Mouse (Mus musculus) cerebellum, postnatal 36 days (tissue): Measurements from ENCODE around the gene Pds5b.
"Not testable (repeated sequence)": the region's sequence is repeated elsewhere in the genome, so short reads cannot be mapped to it uniquely, and the experiment has no call there.

Experiments
- DNase-seq, 2 experiments: peaks; one replicate each; pipeline ENCODE4 v3.0.0; 2021 to 2022; ENCODE audit warnings: mixed read lengths in 2 of 2

Gene Pds5b

GRCm38 (mm10) chr5:150673153-150673835 lies at the start of gene Pds5b:
TSS of gene Pds5b (plus strand) at chr5:150673739.
- DNase-seq = peak; percentile 92 to 96

- DNase-seq = no peak
Measured at GRCm38 (mm10) chr5:150625528-150625927, 48.0 kb upstream of the Pds5b start.

GRCm38 (mm10) chr5:150629272-150629671 lies 44.3 kb upstream of the Pds5b start:
- DNase-seq = no peak

- DNase-seq = no peak
Measured at GRCm38 (mm10) chr5:150629692-150630091, 43.8 kb upstream of the Pds5b start.

DNA sequence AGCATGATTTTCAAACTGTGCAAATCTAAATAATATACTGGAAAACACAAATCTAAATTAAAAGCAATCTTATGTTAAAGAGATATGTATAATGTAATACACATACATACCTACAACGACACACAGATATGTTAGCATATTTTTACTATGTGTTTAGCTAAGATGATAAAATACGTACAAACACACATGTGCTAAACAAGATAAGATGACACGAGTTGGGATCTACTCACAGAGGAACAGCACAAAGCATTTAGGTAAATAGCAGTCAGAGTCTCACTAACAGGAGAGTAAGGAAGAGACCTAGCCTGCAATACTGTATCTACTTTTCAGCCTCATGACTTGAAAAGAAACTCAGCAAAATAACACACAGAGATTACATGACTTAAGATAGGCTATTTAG lies 32.1 kb upstream of the Pds5b start:
- no peak for DNase-seq

- DNase-seq = not testable (repeated sequence)
Measured at GRCm38 (mm10) chr5:150643390-150643789, 30.1 kb upstream of the Pds5b start.

GRCm38 (mm10) chr5:150644926-150645325 lies 28.6 kb upstream of the Pds5b start:
- DNase-seq = no peak

GRCm38 (mm10) chr5:150652578-150652977 lies 21.0 kb upstream of the Pds5b start:
- DNase-seq = no peak

GRCm38 (mm10) chr5:150654548-150654947 lies 19.0 kb upstream of the Pds5b start:
- DNase-seq = no peak

- not testable (repeated sequence) for DNase-seq
Measured at GRCm38 (mm10) chr5:150659425-150659824, 14.1 kb upstream of the Pds5b start.

DNA sequence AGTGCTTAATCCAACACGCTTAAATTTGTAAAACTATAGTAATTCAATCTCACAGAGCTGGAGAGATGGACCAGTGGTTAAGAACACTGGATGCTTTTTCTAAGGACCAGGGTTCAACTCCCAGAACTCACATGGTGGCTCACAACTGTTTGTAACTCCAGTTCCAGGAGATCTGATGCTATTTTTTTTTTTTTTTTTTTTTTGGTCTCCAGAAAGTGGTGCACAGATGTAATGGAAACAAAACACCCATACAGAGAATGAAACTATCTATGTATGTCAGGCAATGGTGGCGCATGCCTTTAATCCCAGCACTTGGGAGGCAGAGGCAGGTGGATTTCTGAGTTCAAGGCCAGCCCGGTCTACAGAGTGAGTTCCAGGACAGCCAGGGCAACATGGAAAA lies 13.2 kb upstream of the Pds5b start:
- DNase-seq = not testable (repeated sequence)

GRCm38 (mm10) chr5:150663926-150664325 lies 9.6 kb upstream of the Pds5b start:
- DNase-seq = not testable (repeated sequence)

DNA sequence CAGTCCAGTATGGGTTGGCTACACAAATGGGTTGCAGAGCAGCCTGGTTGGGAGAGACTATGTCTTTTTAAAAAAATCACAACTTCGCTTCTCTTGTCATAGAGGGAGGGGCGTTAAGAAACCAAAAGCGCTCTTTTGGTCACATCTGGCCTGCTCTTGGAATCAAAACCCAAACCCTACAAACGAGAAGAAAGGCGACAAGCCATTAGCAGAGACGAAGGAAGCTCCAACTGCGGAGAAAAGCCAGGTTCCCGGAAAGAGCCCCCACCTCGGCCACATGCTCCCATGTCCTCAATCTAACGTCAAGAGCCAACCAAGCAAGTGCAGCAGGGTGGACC lies 8.8 kb upstream of the Pds5b start:
- DNase-seq = no peak

GRCm38 (mm10) chr5:150665132-150665954 lies 8.2 kb upstream of the Pds5b start:
- peak; percentile 94 to 96 for DNase-seq

- not testable (repeated sequence) for DNase-seq
Measured at GRCm38 (mm10) chr5:150666133-150666739, 7.3 kb upstream of the Pds5b start, which contains the start of gene N4bp2l2. TSS of gene N4bp2l2 (minus strand) at chr5:150666183.

DNA sequence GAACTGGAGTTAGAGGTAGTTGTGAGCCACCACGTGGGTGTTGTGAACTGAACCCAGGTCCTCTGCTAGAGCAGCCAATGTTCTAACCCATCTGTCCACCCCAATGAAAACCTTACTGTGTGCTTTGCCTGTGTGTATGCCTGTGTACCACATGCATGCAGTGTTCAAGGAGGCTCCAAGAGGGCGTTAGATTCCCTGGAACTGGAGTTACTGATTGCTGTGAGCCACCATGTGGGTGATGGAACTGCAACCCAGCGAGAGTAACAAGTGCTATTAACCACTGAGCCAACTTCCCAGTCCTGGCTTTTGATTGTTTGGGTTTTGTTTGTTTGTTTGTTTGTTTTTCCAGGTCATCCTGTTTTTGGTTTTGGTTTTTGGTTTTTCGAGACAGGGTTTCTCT lies 4.8 kb upstream of the Pds5b start:
- no peak for DNase-seq

- DNase-seq = peak in 1 of 2 experiments; percentile 11
Measured at GRCm38 (mm10) chr5:150672343-150672742, 1.2 kb upstream of the Pds5b start.

GRCm38 (mm10) chr5:150673880-150674621 lies 512 bp downstream of the Pds5b start:
- DNase-seq = peak in 1 of 2 experiments; percentile 35

GRCm38 (mm10) chr5:150674866-150675265 lies 1.3 kb downstream of the Pds5b start:
- DNase-seq = no peak

GRCm38 (mm10) chr5:150682862-150683261 lies 9.3 kb downstream of the Pds5b start:
- not testable (repeated sequence) for DNase-seq

- DNase-seq = no peak
Measured at GRCm38 (mm10) chr5:150690685-150691084, 17.1 kb downstream of the Pds5b start.

GRCm38 (mm10) chr5:150693277-150693676 lies 19.7 kb downstream of the Pds5b start:
- no peak for DNase-seq

DNA sequence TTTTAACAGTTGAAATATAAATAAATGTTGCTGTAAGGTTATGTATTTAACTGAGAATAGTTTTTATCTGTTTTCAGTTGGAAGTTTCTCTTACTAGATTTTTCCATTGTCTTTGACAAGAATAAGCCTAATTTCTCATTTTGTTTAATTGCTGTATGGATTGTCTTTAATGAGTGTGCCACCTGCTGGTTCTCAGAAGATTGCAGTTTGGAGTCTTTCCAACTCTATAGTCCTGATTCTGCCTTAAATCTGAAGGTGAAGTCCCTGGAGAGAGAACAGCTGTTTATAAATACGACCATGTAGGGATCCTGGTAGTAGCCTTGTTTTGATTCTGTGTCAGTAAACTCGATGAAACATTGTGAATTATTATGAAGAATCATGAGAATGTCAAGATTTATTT lies 29.2 kb downstream of the Pds5b start:
- DNase-seq = peak; percentile 36 to 71
